Mouse (Mus musculus) induced T-regulatory cell, adult 2 months (primary cell): Measurements from ENCODE around the gene Gm47791.

Experiments used
- DNase-seq: peaks from one replicate; pipeline ENCODE4 v3.0.0-alpha.2; 2012; ENCODE audit warnings: low read depth

Gm47791 gene

DNA sequence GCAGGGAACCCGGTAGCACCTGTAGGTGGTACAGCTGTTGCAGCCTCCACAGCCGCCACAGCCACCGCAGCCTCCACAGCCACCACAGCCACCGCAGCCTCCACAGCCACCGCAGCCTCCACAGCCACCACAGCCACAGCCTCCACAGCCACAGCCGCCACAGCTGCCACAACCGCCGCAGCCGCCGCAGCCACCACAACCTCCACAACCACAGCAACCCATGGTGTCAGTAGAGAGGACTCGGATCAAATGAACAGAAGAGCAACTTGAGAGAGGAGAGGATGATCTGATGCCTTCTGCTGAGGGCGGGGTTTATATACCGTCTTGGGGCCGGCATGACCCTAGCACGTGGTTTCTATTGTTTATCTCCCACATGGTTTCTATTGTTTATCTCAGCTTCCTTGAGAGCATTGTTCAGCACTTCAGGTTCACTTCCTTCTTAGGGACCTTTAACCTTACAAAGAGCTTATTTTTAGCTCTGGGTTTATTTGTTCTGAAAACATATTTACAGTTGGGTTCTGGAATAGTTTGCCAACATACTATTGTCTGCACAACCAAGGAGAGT lies at the start of gene Gm47791:
Gm47791 (minus strand) TSS at position 222 of the 565 bp plus-strand sequence.
- DNase-seq, result no peak

DNA sequence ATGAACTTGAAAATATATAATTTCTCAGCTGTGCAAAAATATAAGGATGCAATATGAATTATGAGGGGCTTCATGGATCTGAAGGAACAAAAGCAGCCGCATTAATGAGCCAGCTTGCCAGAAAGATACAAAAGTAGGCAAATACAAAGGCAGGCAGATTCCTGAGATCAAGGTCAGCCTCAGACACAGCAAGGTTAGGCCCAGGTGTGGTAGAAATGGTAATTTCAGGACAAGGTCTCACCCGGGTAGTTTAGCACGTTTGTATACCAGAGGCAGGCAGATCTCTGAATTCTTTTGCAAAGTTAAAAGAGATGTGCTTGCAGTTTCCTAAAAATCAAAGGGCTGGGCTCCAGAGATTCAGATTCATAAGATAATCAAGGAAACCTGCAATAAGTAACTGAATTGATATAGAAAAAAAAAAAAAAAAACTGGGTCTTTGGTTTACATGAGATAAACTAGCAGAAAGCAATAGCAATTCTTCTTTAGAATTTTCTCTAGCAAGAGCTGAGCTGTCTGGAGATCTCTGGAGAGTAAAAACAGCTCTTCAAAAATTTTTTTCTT lies 49.7 kb upstream of the Gm47791 start:
- peak; percentile 60 for DNase-seq

DNA sequence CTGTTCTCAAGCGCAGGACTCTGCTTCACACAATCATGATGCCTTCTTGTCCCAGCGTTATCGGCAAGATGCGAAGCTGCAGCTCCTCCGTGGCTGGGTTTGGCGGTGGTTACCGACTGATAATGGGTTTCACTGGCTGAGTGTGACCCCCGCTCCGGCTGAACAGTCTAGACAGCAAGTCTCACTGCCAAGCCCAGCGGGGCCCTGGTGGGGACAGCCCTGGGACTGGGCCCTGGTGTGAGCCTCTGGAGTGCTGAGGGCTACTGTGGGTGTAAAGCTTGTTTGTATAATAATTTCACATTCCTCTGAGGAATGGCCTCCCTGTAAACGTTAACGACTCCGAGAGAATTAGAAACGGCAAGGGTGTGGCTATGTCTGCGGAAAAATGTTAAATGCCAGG lies 49.1 kb upstream of the Gm47791 start:
- DNase-seq, result peak; percentile 68

DNA sequence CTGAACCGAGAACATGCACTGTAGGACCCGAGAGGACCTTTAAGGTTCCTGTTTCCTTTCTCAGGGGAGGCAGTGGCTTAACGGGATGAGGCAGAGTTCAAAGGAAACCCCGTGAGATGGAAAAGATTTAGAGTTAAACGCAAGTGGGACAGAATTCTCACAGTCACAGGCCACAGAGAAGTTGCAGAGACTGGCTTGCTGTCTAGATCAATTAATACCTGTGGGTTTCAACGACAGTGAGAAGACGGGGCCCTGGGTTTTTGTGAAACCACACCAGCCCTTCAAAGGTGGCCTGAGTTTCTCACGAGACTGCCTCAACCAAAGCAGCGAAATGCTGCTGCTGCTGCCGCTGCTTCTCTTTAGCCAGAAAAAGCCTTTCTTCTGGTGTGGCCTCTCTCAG lies 48.3 kb upstream of the Gm47791 start:
- peak; percentile 88 for DNase-seq

DNA sequence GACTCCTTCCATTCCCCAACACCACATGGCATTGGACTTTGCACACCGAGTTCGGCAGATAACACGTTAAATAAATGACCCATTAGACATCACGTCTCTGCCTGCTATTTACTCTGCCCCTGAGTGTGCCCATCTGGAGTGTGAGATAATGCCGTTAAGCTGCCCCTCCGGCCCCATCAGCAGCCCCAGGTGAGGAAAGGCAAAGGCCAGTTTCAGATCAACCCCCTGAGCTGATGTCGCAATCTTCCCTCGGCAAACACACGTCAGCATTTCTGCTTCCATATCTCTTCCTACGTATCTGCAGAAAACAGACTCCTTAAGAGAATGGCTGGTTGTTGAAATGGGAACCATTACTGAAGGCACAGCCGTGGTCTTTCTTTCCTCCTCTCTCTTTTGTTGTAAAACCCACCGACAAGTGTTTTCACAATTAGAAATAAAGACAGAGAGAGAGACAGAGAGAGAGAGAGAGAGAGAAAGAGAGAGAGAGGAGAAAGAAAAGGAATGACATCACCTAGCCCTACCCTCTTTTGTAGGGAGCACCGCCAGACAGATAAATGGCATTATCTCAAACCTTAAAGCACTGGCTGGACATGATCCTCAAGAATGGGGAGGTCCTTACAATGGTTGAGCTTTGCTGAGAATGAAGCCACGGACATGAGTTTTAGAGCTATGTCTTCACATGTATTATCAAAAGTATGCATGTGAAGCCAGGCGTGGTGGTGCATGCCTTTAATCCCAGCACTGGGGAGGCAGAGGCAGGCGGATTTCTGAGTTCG lies 45.1 kb upstream of the Gm47791 start:
- DNase-seq, result peak; percentile 63

DNA sequence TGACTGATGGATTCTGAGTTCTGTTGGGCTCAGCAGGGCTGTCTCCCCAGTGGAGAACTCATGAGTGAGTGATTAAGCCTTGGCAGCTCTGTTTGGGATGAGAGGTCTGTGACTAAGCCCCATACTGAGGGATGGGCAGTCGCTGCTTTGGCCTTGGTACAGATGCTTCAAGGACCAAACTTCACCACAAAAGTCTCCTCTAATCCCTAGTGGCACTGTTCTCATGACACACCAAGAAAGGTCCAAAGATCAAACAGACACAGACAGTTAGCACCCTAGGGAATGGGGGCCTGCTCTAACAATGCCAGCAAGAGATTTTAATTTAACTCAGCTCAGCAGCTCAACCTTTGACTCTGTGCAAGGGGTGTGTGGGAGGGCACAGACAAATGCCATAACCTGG lies 40.7 kb upstream of the Gm47791 start:
- peak; percentile 50 for DNase-seq

DNA sequence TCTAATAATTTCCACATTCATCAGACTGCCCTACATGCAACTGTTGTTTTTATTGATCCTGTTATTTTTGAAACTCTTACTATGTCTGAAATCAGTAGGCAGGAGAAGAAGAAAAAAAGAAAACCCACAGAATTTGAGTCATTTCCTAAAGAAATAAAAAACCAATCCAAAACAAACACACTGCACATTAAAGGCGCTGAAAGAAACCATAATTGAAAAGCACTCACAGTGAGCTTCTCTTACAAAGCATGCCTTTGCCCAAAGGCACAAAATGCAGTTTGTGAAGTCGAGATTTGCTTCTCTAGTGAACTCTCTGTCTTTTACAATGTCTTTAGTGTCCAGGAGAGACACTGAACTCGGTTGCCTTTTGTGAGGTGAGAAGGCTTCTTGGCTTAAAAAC lies 37.5 kb upstream of the Gm47791 start:
- peak; percentile 50 for DNase-seq

DNA sequence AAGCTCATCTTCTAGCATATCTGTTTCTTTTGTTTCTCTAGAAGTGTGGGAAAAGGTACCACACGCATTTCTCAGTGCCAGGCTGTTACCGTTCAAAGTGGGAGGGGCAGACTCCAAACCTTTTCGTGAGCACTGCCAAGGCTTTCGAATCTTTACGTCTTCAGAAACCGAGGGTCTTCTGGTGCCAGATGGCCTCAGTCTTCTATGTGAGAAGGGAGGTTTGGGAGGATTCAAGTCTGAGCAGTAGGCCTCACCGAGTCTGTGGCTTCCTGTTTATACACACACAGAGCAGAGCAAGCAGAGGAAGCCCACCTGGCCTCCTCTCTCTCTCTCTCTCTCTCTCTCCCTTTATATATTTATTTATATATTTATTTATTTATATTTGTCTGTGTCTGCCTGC lies 36.2 kb upstream of the Gm47791 start:
- peak; percentile 81 for DNase-seq

DNA sequence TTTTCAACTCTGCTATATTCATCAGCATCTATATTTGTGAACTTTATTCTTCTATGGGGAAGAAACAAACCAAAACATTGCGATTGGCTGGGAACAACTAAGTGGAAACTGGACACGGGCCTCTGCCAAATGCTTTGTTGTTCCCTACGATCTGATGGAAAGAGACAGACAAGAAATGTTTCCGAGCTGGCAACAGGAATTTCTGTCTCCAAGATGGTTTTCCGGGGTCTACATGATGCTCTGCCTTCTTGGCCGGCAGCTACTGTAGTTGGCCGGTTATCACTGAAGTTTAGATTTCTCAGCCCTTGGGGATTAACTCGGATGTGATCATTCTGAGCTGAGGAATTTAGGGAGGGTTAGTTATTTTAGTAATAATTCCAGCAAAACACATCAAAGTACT lies 35.3 kb upstream of the Gm47791 start:
- DNase-seq, result no peak

DNA sequence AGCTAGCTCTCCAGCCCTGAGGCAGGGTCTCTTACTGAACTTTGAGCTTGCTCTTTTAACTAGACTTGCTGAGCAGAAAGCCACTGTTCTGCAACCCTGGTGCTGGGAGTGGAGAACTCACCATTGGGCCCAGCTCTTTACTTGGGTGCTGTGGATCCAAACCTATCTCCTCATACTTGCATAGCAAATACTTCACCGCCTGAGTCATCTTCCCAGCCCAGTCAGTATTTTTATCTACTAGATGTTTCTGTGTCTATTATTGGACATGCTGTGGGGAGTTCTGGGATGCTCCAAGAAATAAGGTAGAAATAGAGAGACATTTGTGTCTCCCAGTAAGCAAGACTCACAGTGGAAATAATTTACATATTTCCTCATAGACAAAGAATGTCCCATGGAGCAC lies 33.0 kb upstream of the Gm47791 start:
- DNase-seq, result no peak

DNA sequence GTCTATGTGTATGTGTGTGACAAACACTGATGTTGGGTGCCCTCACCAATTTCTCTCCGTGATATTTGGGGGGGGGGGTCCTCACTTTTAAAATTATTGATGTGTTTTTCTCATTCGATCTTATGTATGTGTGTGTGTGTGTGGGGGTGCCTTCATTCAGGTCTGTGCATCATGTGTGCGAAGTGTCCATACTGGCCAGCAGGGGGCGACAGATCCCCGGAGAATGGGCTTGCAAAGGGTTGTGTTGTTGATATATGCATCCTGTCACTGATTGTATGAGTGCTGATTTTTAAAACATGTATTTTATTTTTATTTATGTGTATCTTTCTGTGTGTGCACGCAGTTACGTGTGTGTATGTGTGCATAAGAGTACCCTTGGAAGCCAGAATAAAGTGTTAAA lies 32.6 kb upstream of the Gm47791 start:
- DNase-seq, result peak; percentile 90

DNA sequence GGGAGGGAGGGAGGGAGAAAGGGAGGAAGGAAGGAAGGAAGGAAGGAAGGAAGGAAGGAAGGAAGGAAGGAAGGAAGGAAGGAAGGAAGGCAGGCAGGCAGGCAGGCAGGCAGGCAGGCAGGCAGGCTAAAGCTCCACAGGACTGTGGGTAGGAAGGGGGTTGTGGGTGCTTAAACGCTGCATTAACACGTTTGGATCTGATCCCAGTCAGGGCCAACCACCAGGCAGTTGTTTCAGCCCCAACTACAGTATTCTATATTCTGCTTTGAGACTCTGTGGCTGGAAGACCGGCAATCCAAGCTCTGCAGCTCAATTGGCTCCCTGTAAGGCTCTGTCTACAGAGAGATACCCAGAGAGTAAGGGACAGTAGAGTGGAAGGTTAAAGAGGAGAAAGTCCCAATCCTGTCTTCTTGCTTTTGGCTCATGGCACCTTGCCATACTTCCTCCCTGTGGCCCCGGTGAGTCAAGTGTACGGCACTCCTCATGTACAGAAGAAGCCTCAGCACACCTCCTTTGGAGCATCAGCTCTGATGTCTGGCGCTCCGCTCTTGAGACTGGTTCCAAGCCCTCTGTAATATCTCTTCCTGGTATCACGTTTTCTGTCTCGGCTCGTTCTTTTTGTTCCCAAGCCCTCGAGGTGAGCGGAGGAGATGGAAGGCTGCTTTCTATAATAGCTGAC lies 30.2 kb upstream of the Gm47791 start:
- no peak for DNase-seq

DNA sequence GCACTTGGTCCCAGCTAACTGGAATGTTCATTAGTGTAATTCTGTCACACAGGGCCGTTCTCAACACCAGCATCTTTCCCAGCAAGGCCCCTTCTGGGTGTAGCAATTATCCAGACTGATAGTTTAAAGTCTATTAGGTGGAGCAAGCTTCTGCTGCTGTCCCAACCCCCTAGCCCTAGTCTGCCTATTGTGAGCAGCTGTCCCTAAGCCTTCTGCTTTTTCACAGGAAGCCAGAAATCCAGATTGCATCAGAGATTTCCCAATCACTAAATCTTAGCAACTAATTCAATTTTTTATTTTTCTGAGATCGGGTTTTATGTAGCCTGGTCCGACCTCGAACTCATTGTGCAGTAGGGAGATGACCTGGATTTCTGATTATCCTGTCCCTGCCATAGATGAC lies 27.9 kb upstream of the Gm47791 start:
- no peak for DNase-seq

DNA sequence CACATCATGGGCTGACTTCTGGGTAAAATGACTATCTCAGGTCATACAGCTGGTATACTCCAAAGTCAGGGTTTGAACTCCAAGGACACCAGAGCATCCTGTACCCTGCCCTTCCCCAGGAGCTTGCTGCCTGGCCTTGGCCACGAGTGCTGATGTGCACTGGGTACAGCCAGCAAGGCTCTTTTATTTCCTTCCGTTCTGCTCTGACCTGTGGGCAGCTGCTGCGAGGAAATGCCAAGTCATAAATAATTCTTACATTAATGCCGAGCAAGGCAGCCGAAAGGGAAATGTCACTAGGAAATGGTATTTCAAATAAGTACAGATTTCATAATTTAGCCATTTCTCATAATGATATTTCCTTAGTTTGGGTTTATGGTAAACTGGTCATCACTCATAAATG lies 27.3 kb upstream of the Gm47791 start:
- no peak for DNase-seq

DNA sequence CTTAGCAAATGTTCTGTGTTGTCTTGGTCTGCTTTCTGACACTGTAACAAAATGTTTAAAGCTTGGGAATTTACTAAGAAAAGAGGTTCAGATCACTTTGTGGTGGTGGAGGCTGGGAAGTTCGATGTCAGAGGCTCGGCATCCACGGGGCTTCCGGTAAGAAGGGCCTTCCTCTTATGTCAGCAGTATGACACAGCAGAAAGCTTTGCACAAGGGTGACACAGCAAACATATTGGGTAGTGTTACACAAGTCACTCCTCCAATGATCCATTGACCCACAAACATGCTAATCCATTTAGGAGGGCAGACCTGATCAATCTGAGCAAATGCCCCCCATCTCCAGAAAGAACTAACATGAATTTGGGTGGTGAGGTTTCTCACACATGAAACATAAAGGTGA lies 26.0 kb upstream of the Gm47791 start:
- DNase-seq, result no peak

DNA sequence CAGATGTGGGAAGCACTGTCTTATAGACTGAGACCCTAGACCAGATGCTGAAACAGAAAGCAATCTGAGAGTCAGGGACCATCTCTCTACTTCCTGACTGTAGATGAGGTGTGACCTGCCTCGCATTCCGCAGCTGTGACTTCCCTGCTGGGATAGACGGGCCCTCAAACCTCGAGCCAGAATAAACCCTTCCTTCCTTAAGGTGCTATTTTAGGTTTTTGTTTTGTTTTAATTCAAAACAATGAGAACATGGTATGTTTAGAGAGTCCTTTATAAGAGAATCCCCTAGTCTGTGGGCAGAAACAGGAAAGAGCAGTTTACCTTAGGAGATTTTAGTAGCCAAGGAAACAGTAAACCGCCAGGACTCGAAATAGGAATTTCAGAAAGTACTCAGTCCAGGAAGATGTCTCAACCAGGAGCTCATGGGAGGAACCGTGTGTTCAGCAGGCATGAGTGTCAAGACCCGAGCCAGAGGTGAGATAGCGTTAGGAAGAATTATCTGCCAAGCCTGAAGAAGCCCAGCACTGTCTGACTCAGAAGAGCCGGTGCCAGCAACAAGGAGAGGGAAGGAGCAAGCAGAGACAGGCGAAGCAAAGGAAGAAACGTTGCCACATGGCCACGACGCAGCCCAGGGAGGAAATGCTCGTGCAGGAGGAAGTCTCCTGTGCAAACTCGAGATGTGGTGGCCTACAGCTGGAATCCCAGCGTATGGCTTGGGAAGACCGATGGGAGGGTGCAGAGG lies 24.8 kb upstream of the Gm47791 start:
- peak; percentile 64 for DNase-seq

DNA sequence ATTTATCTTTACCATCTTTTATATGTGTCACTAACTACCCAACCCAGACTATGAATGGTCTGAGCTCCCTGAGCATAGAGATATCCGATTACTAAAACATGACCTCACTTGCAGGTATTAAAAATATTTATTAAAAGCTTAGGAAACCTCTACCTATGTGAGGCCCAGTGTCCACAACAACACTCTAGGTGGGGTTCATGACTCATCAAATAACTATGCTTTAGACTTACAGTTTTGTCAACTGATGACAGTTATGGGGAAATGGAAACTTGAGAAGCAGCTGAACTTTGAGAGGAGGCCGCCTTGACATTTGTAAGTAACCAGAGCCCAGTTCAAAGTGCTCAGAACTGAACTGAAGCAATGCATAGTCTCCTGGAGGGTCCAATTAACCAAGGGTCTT lies 24.2 kb upstream of the Gm47791 start:
- DNase-seq, result peak; percentile 68

DNA sequence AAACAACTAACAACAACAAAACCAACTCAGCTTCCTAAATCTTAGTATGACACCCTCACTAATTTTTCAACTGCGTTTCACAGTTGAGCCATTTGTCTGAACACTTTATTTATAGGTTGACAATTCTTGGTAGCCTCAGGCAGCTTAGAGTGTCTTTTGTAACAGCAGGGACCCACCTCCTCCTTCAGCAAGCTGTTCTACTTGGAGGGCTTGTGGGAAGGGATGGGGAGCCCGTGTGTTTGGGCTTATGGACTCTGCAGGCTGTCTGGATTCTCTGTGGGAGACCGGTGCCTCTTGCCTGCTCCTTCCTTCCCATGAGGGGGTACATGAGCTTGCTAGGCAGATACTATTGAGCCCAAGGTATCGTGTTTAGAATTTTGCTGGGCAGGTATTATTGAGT lies 22.9 kb upstream of the Gm47791 start:
- DNase-seq, result no peak

DNA sequence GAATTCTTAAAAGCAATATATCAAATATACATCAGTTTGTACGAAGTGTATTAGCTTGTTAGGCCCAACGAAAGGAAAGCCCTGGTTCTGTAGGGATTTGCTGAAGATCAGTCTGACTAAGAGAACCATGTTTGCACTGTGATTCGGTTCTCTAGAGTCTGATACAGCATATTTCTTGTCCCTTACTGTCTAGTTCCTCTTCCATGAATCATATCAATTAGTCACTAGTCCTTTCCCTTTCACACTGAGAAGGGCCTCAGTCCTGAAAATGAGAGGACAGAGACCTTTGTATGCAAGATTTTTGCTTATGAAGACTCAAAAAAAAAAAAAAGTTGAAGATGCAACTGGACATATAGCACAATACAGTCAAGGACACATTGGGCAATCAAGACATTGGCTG lies 22.1 kb upstream of the Gm47791 start:
- DNase-seq, result no peak

DNA sequence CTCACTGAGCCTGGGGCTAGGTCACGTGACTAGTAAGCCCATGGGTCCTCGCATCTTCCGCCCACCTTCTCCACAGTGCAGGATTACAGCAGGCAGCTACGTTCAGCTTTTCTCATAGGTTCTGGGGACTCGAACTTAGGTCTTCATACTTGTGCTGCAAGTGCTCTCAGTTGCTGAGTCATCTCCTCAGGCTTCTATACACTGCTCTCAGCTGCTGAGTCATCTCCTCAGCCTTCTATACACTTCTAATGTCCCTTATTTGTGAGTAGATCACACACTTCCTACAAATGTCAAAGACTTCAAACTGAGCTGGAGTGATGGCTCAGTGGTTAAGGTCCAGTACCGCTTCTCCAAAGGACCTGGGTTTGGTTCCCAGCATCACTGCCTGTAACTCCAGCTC lies 21.2 kb upstream of the Gm47791 start:
- DNase-seq, result no peak

DNA sequence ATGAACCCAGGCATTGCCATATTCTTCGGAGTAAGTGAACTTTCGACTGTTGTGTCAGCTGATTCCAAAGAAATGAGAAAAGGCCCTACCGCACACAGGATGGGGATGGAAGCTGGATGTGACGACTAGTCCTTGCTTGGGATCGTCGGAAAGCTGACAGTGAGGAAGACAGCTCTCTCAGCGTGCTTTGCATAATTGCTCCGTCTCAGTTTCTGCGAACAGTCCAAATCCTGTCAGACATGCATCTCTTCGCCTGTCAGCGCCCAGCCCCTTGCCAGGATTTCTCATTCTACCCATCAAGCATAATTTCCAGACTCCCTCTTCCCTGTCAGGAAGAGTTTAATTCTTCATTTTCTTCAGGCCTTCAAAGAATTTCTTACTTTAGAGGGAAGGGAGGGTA lies 20.1 kb upstream of the Gm47791 start:
- DNase-seq, result no peak

DNA sequence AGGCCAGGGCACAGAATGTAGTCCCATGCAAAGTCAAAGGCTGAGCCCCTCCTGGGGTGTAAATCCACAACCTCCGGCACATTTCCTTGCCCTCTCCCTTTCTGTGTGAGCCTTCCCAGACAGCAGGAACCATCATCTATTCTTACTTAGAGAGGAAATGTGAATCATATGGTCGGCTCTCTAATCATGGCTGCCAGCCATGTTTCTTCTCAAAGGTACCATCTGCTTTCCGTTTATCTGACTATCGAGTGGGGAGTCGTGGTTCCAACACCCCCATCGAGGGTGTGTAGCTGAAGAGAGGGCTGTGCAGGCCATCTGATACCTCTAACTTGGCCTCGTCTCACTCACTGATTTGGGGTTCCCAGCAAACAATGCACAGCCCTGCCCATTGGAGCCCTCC lies 17.0 kb upstream of the Gm47791 start:
- no peak for DNase-seq
